Mouse (Mus musculus) right cerebral cortex, postnatal 36 days (tissue): ENCODE data around the gene Asb11.

ENCODE experiments used
- DNase-seq, 2 experiments: peaks; one replicate each; pipeline ENCODE4 v3.0.0; 2022; ENCODE audit warnings: low spot score in 2 of 2, mixed read lengths in 1 of 2

The Asb11 gene

GRCm38 (mm10) chrX:164436709-164437108 is at the start of gene Asb11:
TSS of gene Asb11 (plus strand) at chrX:164436994.
- peak in 1 of 2 experiments; percentile 7 for DNase-seq

GRCm38 (mm10) chrX:164394091-164394490 is 42.7 kb upstream of the Asb11 start:
- no peak for DNase-seq

- DNase-seq, result no peak
Observed at GRCm38 (mm10) chrX:164398456-164398855, 38.3 kb upstream of the Asb11 start.

GRCm38 (mm10) chrX:164405080-164405649 is 31.6 kb upstream of the Asb11 start:
- DNase-seq, result no peak

- no peak for DNase-seq
Observed at GRCm38 (mm10) chrX:164406133-164407022, 30.4 kb upstream of the Asb11 start.

GRCm38 (mm10) chrX:164408301-164408927 is 28.4 kb upstream of the Asb11 start:
- DNase-seq, result no peak

- DNase-seq, result no peak
Observed at GRCm38 (mm10) chrX:164410562-164410961, 26.2 kb upstream of the Asb11 start.

- DNase-seq, result no peak
Observed at GRCm38 (mm10) chrX:164416803-164417202, 20.0 kb upstream of the Asb11 start.

- peak in 1 of 2 experiments; percentile 8 for DNase-seq
Observed at GRCm38 (mm10) chrX:164418008-164418407, 18.8 kb upstream of the Asb11 start.

GRCm38 (mm10) chrX:164419471-164419939 is 17.3 kb upstream of the Asb11 start, which contains the start of gene Piga:
TSS of gene Piga (plus strand) at chrX:164419787.
- DNase-seq, result peak; percentile 90 to 94

- no peak for DNase-seq
Observed at GRCm38 (mm10) chrX:164419955-164420354, 16.8 kb upstream of the Asb11 start.

GRCm38 (mm10) chrX:164420518-164420917 is 16.3 kb upstream of the Asb11 start:
- no peak for DNase-seq

- DNase-seq, result no peak
Observed at GRCm38 (mm10) chrX:164424821-164425220, 12.0 kb upstream of the Asb11 start.

- no peak for DNase-seq
Observed at GRCm38 (mm10) chrX:164427295-164427694, 9.5 kb upstream of the Asb11 start.

- DNase-seq, result no peak
Observed at GRCm38 (mm10) chrX:164428224-164428623, 8.6 kb upstream of the Asb11 start.

- no peak for DNase-seq
Observed at GRCm38 (mm10) chrX:164430621-164431020, 6.2 kb upstream of the Asb11 start.

GRCm38 (mm10) chrX:164431133-164431532 is 5.7 kb upstream of the Asb11 start:
- no peak for DNase-seq

GRCm38 (mm10) chrX:164431541-164431940 is 5.3 kb upstream of the Asb11 start:
- DNase-seq, result no peak

- DNase-seq, result no peak
Observed at GRCm38 (mm10) chrX:164432682-164433081, 4.1 kb upstream of the Asb11 start.

- no peak for DNase-seq
Observed at GRCm38 (mm10) chrX:164439462-164439861, 2.7 kb downstream of the Asb11 start.

- no peak for DNase-seq
Observed at GRCm38 (mm10) chrX:164440140-164440539, 3.3 kb downstream of the Asb11 start.

GRCm38 (mm10) chrX:164440703-164441102 is 3.9 kb downstream of the Asb11 start:
- no peak for DNase-seq
